Mouse (Mus musculus) hematopoietic stem cell, adult 5-6 weeks (primary cell): ENCODE data around the gene 4930578G10Rik. TPM values are rescaled to one million over a fixed set of nuclear protein-coding genes. Genes with fewer than 3 reads are reported as not detected.

Experiments used
- ATAC-seq, 2 experiments: fragments of 125-278 bp in 1 of 2; replicated peaks in 1 of 2; 2 replicates each; pipeline ENCODE4 v1.8.0; 2016 to 2017; ENCODE audit warnings: inconsistent platforms in 2 of 2, mild to moderate bottlenecking in 2 of 2, moderate number of reproducible peaks in 2 of 2, low read depth in 1 of 2, moderate TSS enrichment in 1 of 2; ENCODE audit not compliant: low FRiP score in 2 of 2, poor library complexity in 2 of 2, severe bottlenecking in 2 of 2, insufficient read depth in 1 of 2, low TSS enrichment in 1 of 2
- total RNA-seq: library from RNA; stranded (forward); fragments of 172-1452, 232-1000 nt; gene quantifications from 2 replicates; pipeline ENCODE4 v1.2.3, GENCODE M21; 2017

4930578G10Rik gene
- total RNA-seq, 1 experiment from 2014 or later, result not detected

DNA sequence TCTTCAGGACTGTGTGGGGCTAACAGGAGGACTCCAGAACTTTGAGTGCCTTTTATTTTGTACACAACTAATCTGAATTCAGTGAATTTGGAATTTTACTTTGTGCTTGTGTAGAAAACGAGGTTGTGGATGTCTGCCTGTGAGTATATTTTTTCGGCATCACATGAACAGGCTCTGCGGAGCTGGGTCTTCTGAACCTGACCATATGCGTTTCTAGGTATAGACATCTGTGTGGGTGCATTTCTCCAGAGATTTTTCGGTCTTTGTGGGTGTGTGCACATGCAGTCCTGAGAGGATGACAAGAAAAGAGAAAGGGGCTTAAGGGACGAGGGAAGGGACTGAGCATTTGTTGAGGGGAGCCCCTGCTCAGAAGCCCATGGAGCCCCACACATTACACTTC is 151.6 kb downstream of the 4930578G10Rik start:
- no peak for ATAC-seq

DNA sequence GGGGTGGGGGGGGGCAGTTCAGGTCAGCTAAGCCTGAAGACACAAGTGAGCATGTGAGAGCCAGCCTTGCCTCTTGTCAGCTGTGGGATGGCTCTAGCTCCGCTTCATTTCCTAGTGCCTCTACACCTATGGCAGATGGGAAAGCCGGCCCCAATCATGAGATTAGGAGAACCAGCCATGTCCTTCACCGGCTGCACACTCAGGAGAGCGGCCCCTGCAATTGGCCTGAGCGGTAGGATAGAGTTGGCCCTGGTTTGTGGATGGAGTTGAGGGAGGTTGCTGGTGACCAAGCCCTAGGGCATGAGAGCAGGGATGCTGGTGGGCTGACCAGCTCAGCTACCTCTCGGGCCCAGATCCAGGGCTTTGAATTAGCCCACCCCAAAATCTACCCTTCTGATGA is 153.5 kb downstream of the 4930578G10Rik start:
- ATAC-seq, result no peak

DNA sequence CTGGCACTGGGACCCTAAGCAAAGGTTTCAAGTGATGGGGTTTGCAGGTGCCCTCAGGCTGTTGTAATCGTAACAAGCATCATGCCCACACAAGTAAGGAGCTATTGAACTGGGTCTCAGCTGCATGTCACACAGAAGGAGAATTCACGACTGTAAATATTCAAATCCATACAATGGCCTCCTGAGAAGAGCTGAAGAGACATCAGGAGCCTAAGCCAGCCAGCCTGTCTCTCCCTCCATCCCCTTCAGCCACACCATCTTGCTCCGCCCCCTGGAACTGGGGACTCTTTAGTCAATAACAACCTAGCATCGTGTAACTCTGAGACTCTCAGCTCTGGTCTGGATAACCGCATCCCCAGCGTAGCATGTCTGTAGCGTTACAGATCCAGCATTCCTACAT is 155.8 kb downstream of the 4930578G10Rik start:
- ATAC-seq, result no peak

DNA sequence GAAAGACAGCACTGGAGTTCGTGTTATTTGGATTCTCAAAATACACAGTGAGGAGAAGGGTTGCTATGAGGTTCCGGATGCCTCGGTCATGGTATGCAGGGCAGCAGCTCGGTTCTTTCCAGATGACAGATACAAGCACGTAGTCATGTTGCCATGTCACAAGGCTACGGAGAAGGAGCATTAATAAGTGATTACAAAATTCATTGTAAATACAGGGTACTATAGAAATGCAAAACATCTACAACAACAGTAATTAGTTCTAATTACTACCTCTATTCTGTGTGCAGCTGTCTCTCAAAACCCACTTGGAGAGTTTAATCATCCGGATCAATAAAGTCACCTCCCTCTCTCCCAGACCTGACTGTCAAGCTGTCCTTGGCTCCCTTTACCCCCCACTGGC is 159.8 kb downstream of the 4930578G10Rik start:
- no peak for ATAC-seq

Other genes with a start within 250 kb of the 4930578G10Rik start
- gene Fam205a2, start 207.4 kb upstream of the 4930578G10Rik start, total RNA-seq, result 0.30 TPM in 1 of 2 replicates, not detected in the other
- not detected in 2 replicates for gene Gm10591, start 123.3 kb upstream of the 4930578G10Rik start, total RNA-seq
- 0.88 TPM in 1 of 2 replicates, not detected in the other for gene Gm2564, start 105.8 kb upstream of the 4930578G10Rik start, total RNA-seq
- not detected in 2 replicates for gene Ccl27b, start 80.3 kb upstream of the 4930578G10Rik start, total RNA-seq
- gene Il11ra2, start 73.7 kb upstream of the 4930578G10Rik start, total RNA-seq, result not detected in 2 replicates
- not detected in 2 replicates for gene Ccl19, start 21.0 kb downstream of the 4930578G10Rik start, total RNA-seq
- gene Ccl21a, start 38.4 kb downstream of the 4930578G10Rik start, total RNA-seq, result not detected in 2 replicates
- not detected in 2 replicates for gene Fam205a1, start 118.3 kb downstream of the 4930578G10Rik start, total RNA-seq
- not detected in 2 replicates for gene Gm12394, start 121.2 kb downstream of the 4930578G10Rik start, total RNA-seq
- not detected in 2 replicates for gene Fam205c, start 138.7 kb downstream of the 4930578G10Rik start, total RNA-seq
- not detected in 2 replicates for gene Phf24, start 181.1 kb downstream of the 4930578G10Rik start, total RNA-seq
- gene Dnajb5, start 214.3 kb downstream of the 4930578G10Rik start, total RNA-seq, result 0.65 and 1.3 TPM in 2 replicates
- gene 1700022I11Rik, start 234.1 kb downstream of the 4930578G10Rik start, total RNA-seq, result 2.6 TPM in 1 of 2 replicates, not detected in the other